Mouse (Mus musculus) megakaryocyte-erythroid progenitor cell, adult 5-6 weeks (primary cell): Measurements from ENCODE around the gene Ikzf4. TPM values are rescaled to one million over a fixed set of nuclear protein-coding genes. Genes with fewer than 3 reads are reported as not detected.

Experiments
- ATAC-seq: replicated peaks from 2 replicates; pipeline ENCODE4 v1.8.0; 2016; ENCODE audit warnings: mild to moderate bottlenecking, inconsistent platforms; ENCODE audit not compliant: severe bottlenecking, poor library complexity, low FRiP score, low TSS enrichment
- total RNA-seq, 2 experiments: library from RNA; stranded (forward) in 1 of 2; stranded (reverse) in 1 of 2; fragments of 200-1000, 215-1000 nt in 1 of 2; fragments of >200 nt in 1 of 2; fragmentation: Nextera tagmentation in 1 of 2; gene quantifications; 2 replicates each; pipeline ENCODE4 v1.2.3; 2014 to 2017

Gene Ikzf4
- total RNA-seq, 2 experiments from 2014 or later, result 0.19 to 0.26 TPM

GRCm38 (mm10) chr10:128583644-128584043 is 62.1 kb downstream of the Ikzf4 start:
- ATAC-seq, result no peak; the same call in 1 of the 2 replicates

Other genes starting within 250 kb of the Ikzf4 start
- not detected in 2 replicates for gene Slc39a5, start 244.8 kb downstream of the Ikzf4 start, total RNA-seq (2014; fragmentation: Nextera tagmentation)
- gene Slc39a5, start 244.8 kb downstream of the Ikzf4 start, total RNA-seq (2017), result not detected in 2 replicates
- gene Nabp2, start 234.5 kb downstream of the Ikzf4 start, total RNA-seq (2014; fragmentation: Nextera tagmentation), result 63.0 and 130 TPM in 2 replicates
- gene Nabp2, start 234.5 kb downstream of the Ikzf4 start, total RNA-seq (2017), result 54.4 and 98.8 TPM in 2 replicates
- gene Rnf41, start 234.3 kb downstream of the Ikzf4 start, total RNA-seq (2014; fragmentation: Nextera tagmentation), result 20.9 and 21.6 TPM in 2 replicates
- gene Rnf41, start 234.3 kb downstream of the Ikzf4 start, total RNA-seq (2017), result 8.8 and 12.9 TPM in 2 replicates
- 98.5 and 119 TPM in 2 replicates for gene Smarcc2, start 186.7 kb downstream of the Ikzf4 start, total RNA-seq (2014; fragmentation: Nextera tagmentation)
- 62.9 and 73.3 TPM in 2 replicates for gene Smarcc2, start 186.7 kb downstream of the Ikzf4 start, total RNA-seq (2017)
- 655 and 828 TPM in 2 replicates for gene Myl6, start 151.8 kb downstream of the Ikzf4 start, total RNA-seq (2014; fragmentation: Nextera tagmentation)
- gene Myl6, start 151.8 kb downstream of the Ikzf4 start, total RNA-seq (2017), result 663 and 819 TPM in 2 replicates
- 3.7 and 6.3 TPM in 2 replicates for gene Myl6b, start 147.3 kb downstream of the Ikzf4 start, total RNA-seq (2014; fragmentation: Nextera tagmentation)
- 0.56 TPM in 1 of 2 replicates, not detected in the other for gene Myl6b, start 147.3 kb downstream of the Ikzf4 start, total RNA-seq (2017)
- gene Esyt1, start 120.1 kb downstream of the Ikzf4 start, total RNA-seq (2014; fragmentation: Nextera tagmentation), result 49.7 and 53.8 TPM in 2 replicates
- 59.2 and 66.2 TPM in 2 replicates for gene Esyt1, start 120.1 kb downstream of the Ikzf4 start, total RNA-seq (2017)
- gene Zc3h10, start 98.2 kb downstream of the Ikzf4 start, total RNA-seq (2014; fragmentation: Nextera tagmentation), result 5.6 and 6.7 TPM in 2 replicates
- 8.3 and 10.2 TPM in 2 replicates for gene Zc3h10, start 98.2 kb downstream of the Ikzf4 start, total RNA-seq (2017)
- gene Rpl41, start 96.7 kb downstream of the Ikzf4 start, total RNA-seq (2014; fragmentation: Nextera tagmentation), result 7,210 and 7,602 TPM in 2 replicates
- 3,211 and 3,934 TPM in 2 replicates for gene Rpl41, start 96.7 kb downstream of the Ikzf4 start, total RNA-seq (2017)
- 419 and 446 TPM in 2 replicates for gene Pa2g4, start 80.0 kb downstream of the Ikzf4 start, total RNA-seq (2014; fragmentation: Nextera tagmentation)
- gene Pa2g4, start 80.0 kb downstream of the Ikzf4 start, total RNA-seq (2017), result 426 and 489 TPM in 2 replicates
- gene Erbb3, start 56.3 kb downstream of the Ikzf4 start, total RNA-seq (2014; fragmentation: Nextera tagmentation), result 1.9 and 3.2 TPM in 2 replicates
- 0.09 and 1.2 TPM in 2 replicates for gene Erbb3, start 56.3 kb downstream of the Ikzf4 start, total RNA-seq (2017)
- gene Rps26, start 19.2 kb downstream of the Ikzf4 start, total RNA-seq (2014; fragmentation: Nextera tagmentation), result 3,309 and 3,313 TPM in 2 replicates
- gene Rps26, start 19.2 kb downstream of the Ikzf4 start, total RNA-seq (2017), result 1,110 and 1,543 TPM in 2 replicates
- gene Suox, start 28.1 kb upstream of the Ikzf4 start, total RNA-seq (2014; fragmentation: Nextera tagmentation), result 7.0 and 7.8 TPM in 2 replicates
- gene Suox, start 28.1 kb upstream of the Ikzf4 start, total RNA-seq (2017), result 4.6 and 5.1 TPM in 2 replicates
- 16.2 and 22.1 TPM in 2 replicates for gene Rab5b, start 50.3 kb upstream of the Ikzf4 start, total RNA-seq (2014; fragmentation: Nextera tagmentation)
- gene Rab5b, start 50.3 kb upstream of the Ikzf4 start, total RNA-seq (2017), result 16.6 and 19.1 TPM in 2 replicates
- not detected in 2 replicates for gene Pmel, start 58.2 kb upstream of the Ikzf4 start, total RNA-seq (2014; fragmentation: Nextera tagmentation)
- gene Pmel, start 58.2 kb upstream of the Ikzf4 start, total RNA-seq (2017), result not detected in 2 replicates
- gene Cdk2, start 59.0 kb upstream of the Ikzf4 start, total RNA-seq (2014; fragmentation: Nextera tagmentation), result 68.6 and 94.9 TPM in 2 replicates
- gene Cdk2, start 59.0 kb upstream of the Ikzf4 start, total RNA-seq (2017), result 46.7 and 66.1 TPM in 2 replicates
- 10.6 and 11.4 TPM in 2 replicates for gene Dgka, start 98.9 kb upstream of the Ikzf4 start, total RNA-seq (2014; fragmentation: Nextera tagmentation)
- gene Dgka, start 98.9 kb upstream of the Ikzf4 start, total RNA-seq (2017), result 1.0 and 6.1 TPM in 2 replicates
- 26.6 and 38.0 TPM in 2 replicates for gene Pym1, start 101.9 kb upstream of the Ikzf4 start, total RNA-seq (2014; fragmentation: Nextera tagmentation)
- 27.0 and 58.4 TPM in 2 replicates for gene Pym1, start 101.9 kb upstream of the Ikzf4 start, total RNA-seq (2017)
- not detected in 2 replicates for gene Mmp19, start 144.9 kb upstream of the Ikzf4 start, total RNA-seq (2014; fragmentation: Nextera tagmentation)
- gene Mmp19, start 144.9 kb upstream of the Ikzf4 start, total RNA-seq (2017), result 0.05 and 0.23 TPM in 2 replicates
- 18.6 and 21.5 TPM in 2 replicates for gene Dnajc14, start 158.1 kb upstream of the Ikzf4 start, total RNA-seq (2014; fragmentation: Nextera tagmentation)
- 20.8 and 30.7 TPM in 2 replicates for gene Dnajc14, start 158.1 kb upstream of the Ikzf4 start, total RNA-seq (2017)
- 4.6 and 6.9 TPM in 2 replicates for gene Tmem198b, start 158.4 kb upstream of the Ikzf4 start, total RNA-seq (2014; fragmentation: Nextera tagmentation)
- 1.5 and 2.8 TPM in 2 replicates for gene Tmem198b, start 158.4 kb upstream of the Ikzf4 start, total RNA-seq (2017)
- gene Sarnp, start 171.3 kb upstream of the Ikzf4 start, total RNA-seq (2014; fragmentation: Nextera tagmentation), result 166 and 201 TPM in 2 replicates
- 364 and 369 TPM in 2 replicates for gene Sarnp, start 171.3 kb upstream of the Ikzf4 start, total RNA-seq (2017)
- gene Ormdl2, start 175.7 kb upstream of the Ikzf4 start, total RNA-seq (2014; fragmentation: Nextera tagmentation), result 70.3 and 79.9 TPM in 2 replicates
- 99.3 and 115 TPM in 2 replicates for gene Ormdl2, start 175.7 kb upstream of the Ikzf4 start, total RNA-seq (2017)
- 0.35 TPM in 1 of 2 replicates, not detected in the other for gene Gdf11, start 245.7 kb upstream of the Ikzf4 start, total RNA-seq (2014; fragmentation: Nextera tagmentation)
- 0.69 TPM in 1 of 2 replicates, not detected in the other for gene Gdf11, start 245.7 kb upstream of the Ikzf4 start, total RNA-seq (2017)